Mouse (Mus musculus): ENCODE measurements around the gene Rab1a.

DNA sequence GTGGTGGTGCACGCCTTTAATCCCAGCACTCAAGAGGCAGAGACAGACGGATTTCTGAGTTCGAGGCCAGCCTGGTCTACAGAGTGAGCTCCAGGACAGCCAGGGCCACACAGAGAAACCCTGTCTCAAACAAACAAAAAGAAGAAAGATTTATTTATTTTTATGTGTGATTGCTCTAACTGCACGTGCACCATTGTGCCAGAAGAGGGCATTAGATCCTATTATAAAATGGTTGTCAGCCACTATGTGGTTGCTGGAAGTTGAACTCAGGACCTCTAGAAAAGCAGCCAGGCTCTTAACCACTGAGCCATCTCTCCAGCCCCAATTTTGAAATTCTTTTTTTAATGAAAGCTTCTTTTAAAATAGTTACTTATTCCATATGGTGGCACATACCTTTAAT is 15.2 kb downstream of the Rab1a start:
- TF ChIP-seq CTCF (IDR thresholded peaks at IDR 0.05; ENCODE audit: low read depth) = peak; percentile 36
- TF ChIP-seq EP300 (IDR thresholded peaks at IDR 0.05; ENCODE audit: low read depth) = no peak
